Mouse (Mus musculus) megakaryocyte, embryonic 14.5 days (primary cell): ENCODE measurements around the gene Tpp1.

Experiments
- FLI1 ChIP-seq: IDR thresholded peaks from 2 replicates; pipeline ENCODE4 v1.6.1; 2012; ENCODE audit warnings: low read length, inconsistent platforms, mixed read lengths
- GATA1 ChIP-seq: IDR thresholded peaks from 3 replicates; pipeline ENCODE4 v1.6.1; 2012; ENCODE audit warnings: mixed read lengths, low read length, inconsistent platforms, borderline replicate concordance

DNA sequence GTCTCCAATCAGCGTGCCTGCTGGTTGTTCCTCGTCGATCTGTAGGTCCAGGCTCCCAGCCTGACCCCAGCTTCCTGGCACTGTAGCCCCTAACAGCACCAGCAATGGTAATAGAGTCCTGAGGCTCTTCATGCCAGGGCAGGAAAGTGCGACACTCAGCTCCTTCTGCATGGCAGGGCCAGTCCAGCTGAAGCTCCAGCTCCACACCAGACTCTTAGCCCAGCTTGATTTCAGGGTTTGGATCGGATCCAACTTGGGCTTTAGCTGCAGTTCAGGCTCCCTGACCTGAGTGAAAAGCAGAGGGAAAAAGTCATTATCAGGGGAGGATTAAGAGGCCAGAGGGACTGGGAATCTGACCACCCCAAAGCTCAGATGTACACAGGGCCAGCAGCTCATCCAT, 21.0 kb upstream of the Tpp1 start:
- TF ChIP-seq GATA1 (no peak), FLI1 (no peak)
